Mouse (Mus musculus) hematopoietic stem cell, adult 5-6 weeks (primary cell): ENCODE data around the gene Klhl12. TPM values are rescaled to one million over a fixed set of nuclear protein-coding genes. Genes with fewer than 3 reads are reported as not detected.
"Not testable (repeated sequence)": the region's sequence is repeated elsewhere in the genome, so short reads cannot be mapped to it uniquely, and the experiment has no call there.

ENCODE experiments used
- ATAC-seq, 2 experiments: fragments of 125-278 bp in 1 of 2; replicated peaks in 1 of 2; 2 replicates each; pipeline ENCODE4 v1.8.0; 2016 to 2017; ENCODE audit warnings: inconsistent platforms in 2 of 2, mild to moderate bottlenecking in 2 of 2, moderate number of reproducible peaks in 2 of 2, low read depth in 1 of 2, moderate TSS enrichment in 1 of 2; ENCODE audit not compliant: low FRiP score in 2 of 2, poor library complexity in 2 of 2, severe bottlenecking in 2 of 2, insufficient read depth in 1 of 2, low TSS enrichment in 1 of 2
- total RNA-seq: library from RNA; stranded (forward); fragments of 172-1452, 232-1000 nt; gene quantifications from 2 replicates; pipeline ENCODE4 v1.2.3, GENCODE M21; 2017

Klhl12 gene
- total RNA-seq, 1 experiment from 2014 or later = 29.2 TPM

GRCm38 (mm10) chr1:134526752-134527151, 71.4 kb downstream of the Klhl12 start:
- peak; percentile 12 to 53; a peak in 1 of 4 replicates for ATAC-seq

GRCm38 (mm10) chr1:134530618-134531017, 75.3 kb downstream of the Klhl12 start:
- ATAC-seq = no peak

DNA sequence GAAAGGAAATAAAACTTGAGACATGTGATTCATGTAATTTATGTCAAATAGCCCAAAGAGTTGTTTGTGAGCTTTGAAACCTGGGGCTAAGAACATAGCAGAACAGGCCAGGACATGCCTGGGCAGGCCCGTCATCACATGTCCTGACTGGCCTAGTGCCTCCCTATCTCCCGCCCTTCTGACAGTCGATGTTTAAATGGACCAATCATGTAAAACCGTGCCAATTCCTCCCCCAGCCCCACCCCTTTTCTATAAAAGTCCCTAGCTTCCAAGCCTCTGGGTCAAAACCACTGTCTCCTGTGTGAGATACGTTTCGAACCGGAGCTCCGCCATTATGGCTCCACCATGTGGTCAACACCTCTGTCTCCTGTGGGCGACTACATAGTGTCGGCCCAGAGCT, 78.4 kb downstream of the Klhl12 start:
- ATAC-seq = not testable (repeated sequence)

- ATAC-seq = no peak
Measured at GRCm38 (mm10) chr1:134535054-134535453, 79.7 kb downstream of the Klhl12 start.

- ATAC-seq = no peak
Measured at GRCm38 (mm10) chr1:134535513-134535912, 80.2 kb downstream of the Klhl12 start.

DNA sequence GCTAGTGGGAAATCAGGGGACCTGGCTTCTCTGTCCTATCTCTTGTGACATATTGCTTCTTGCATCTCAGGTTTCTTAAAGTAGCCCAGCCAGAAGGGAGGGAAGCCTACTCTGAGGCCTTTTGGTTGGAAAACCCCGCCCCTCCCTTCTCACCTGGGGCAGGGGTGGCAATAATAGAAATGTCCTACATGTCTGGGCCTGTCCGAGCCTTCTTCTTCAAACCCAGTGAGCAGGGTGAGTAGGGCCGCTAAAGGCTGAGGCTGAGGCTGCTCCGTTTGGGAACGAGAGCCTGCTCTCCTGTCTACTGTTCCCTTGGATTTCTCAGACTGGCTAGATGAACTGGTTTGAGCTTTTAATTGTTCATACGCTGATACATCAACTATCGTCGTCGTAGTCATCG, 85.3 kb downstream of the Klhl12 start:
- ATAC-seq = no peak

Other genes starting within 250 kb of the Klhl12 start
- 0.13 and 0.15 TPM in 2 replicates for gene Adora1, start 220.1 kb upstream of the Klhl12 start, total RNA-seq
- gene Myog, start 165.5 kb upstream of the Klhl12 start, total RNA-seq = not detected in 2 replicates
- 0.50 and 0.88 TPM in 2 replicates for gene Ppfia4, start 122.6 kb upstream of the Klhl12 start, total RNA-seq
- gene Tmem183a, start 93.6 kb upstream of the Klhl12 start, total RNA-seq = 44.3 and 84.2 TPM in 2 replicates
- gene 4933406M09Rik, start 69.6 kb upstream of the Klhl12 start, total RNA-seq = not detected in 2 replicates
- gene Cyb5r1, start 50.0 kb upstream of the Klhl12 start, total RNA-seq = 22.0 and 27.3 TPM in 2 replicates
- 49.1 and 55.6 TPM in 2 replicates for gene Adipor1, start 40.2 kb upstream of the Klhl12 start, total RNA-seq
- gene Rabif, start 39.1 kb downstream of the Klhl12 start, total RNA-seq = 20.3 and 22.4 TPM in 2 replicates
- gene Mgat4e, start 94.2 kb downstream of the Klhl12 start, total RNA-seq = 0.60 TPM in 1 of 2 replicates, not detected in the other
- 38.2 and 57.5 TPM in 2 replicates for gene Kdm5b, start 104.6 kb downstream of the Klhl12 start, total RNA-seq
- not detected in 2 replicates for gene Syt2, start 191.1 kb downstream of the Klhl12 start, total RNA-seq